Mouse (Mus musculus) embryonic facial prominence, embryonic 10.5 days (tissue): Measurements from ENCODE around the gene Vps45. TPM values are rescaled to one million over a fixed set of nuclear protein-coding genes. Genes with fewer than 3 reads are reported as not detected.
"Not testable (repeated sequence)": the region's sequence is repeated elsewhere in the genome, so short reads cannot be mapped to it uniquely, and the experiment has no call there.

Experiments
- DNase-seq: peaks from one replicate; pipeline ENCODE4 v3.0.0-alpha.2; 2017; ENCODE audit warnings: low spot score
- H3K27ac ChIP-seq: fragments of 300-500 bp; sonication (generic); replicated peaks from 2 replicates; pipeline ENCODE4 v1.5.1; 2016; ENCODE audit warnings: mild to moderate bottlenecking
- H3K27me3 ChIP-seq: fragments of 300-500 bp; sonication (generic); replicated peaks from 2 replicates; pipeline ENCODE4 v1.6.1; 2016; ENCODE audit warnings: low read depth, mild to moderate bottlenecking; ENCODE audit not compliant: poor library complexity, severe bottlenecking
- H3K36me3 ChIP-seq: fragments of 300-500 bp; sonication (generic); replicated peaks from 2 replicates; pipeline ENCODE4 v1.6.1; 2016; ENCODE audit warnings: mild to moderate bottlenecking, moderate library complexity
- H3K4me1 ChIP-seq: fragments of 300-500 bp; sonication (generic); 2 replicates; pipeline ENCODE4 v1.6.1; 2016
- H3K4me3 ChIP-seq: fragments of 300-500 bp; sonication (generic); 2 replicates; pipeline ENCODE4 v1.5.1; 2016; ENCODE audit warnings: mild to moderate bottlenecking, moderate library complexity
- H3K9me3 ChIP-seq: fragments of 300-500 bp; sonication (generic); 2 replicates; pipeline ENCODE4 v1.6.1; 2016; ENCODE audit warnings: mild to moderate bottlenecking
- WGBS: fragments of 180-500 bp; shearing (Covaris S2); methylation state at CpG from one replicate; pipeline ENCODE4 v1.1.7; 2016; 5-methylcytosine and 5-hydroxymethylcytosine counted together
- polyA plus RNA-seq: library from polyadenylated mRNA; unstranded; fragments of >200 nt; fragmentation: Nextera tagmentation; extraction: Ambion mirVana; gene quantifications from 2 replicates; pipeline ENCODE4 v1.2.1, GENCODE M21; 2016

Vps45 gene
- polyA plus RNA-seq, 1 experiment from 2014 or later = 26.5 TPM

GRCm38 (mm10) chr3:96050779-96051178, 7.5 kb downstream of the Vps45 start:
- 73% methylated on average over 7 of the region's 7 CpGs for WGBS
- H3K4me3 ChIP-seq = no peak overlapping the region
- DNase-seq = no peak
- H3K27ac ChIP-seq = no peak overlapping the region
- H3K27me3 ChIP-seq = no peaks in the 10 kb centered on the region
- H3K36me3 ChIP-seq = peaks cover 24% of the 10 kb centered on the region
- H3K9me3 ChIP-seq = no peaks in the 10 kb centered on the region
- H3K4me1 ChIP-seq = no peaks in the 10 kb centered on the region

DNA sequence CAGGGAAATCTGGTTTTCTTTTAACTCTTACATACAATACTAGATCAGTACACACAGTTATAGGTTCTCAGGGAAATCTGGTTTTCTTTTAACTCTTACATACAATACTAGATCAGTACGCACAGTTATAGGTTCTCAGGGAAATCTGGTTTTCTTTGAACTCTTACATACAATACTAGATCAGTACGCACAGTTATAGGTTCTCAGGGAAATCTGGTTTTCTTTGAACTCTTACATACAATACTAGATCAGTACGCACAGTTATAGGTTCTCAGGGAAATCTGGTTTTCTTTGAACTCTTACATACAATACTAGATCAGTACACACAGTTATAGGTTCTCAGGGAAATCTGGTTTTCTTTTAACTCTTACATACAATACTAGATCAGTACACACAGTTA, 13.7 kb downstream of the Vps45 start:
- H3K4me1 ChIP-seq, H3K27me3 ChIP-seq, H3K4me3 ChIP-seq, DNase-seq, H3K9me3 ChIP-seq, H3K27ac ChIP-seq: not testable (repeated sequence)
- WGBS = 88% methylated on average over 3 of the region's 3 CpGs
- H3K36me3 ChIP-seq = peaks cover 15% of the 10 kb centered on the region

- no peak for DNase-seq
- H3K36me3 ChIP-seq = peaks cover 15% of the 10 kb centered on the region
- 81% methylated on average over 1 of the region's 1 CpGs for WGBS
These were observed 15.2 kb downstream of the Vps45 start for GRCm38 (mm10) chr3:96043104-96043503.

DNA sequence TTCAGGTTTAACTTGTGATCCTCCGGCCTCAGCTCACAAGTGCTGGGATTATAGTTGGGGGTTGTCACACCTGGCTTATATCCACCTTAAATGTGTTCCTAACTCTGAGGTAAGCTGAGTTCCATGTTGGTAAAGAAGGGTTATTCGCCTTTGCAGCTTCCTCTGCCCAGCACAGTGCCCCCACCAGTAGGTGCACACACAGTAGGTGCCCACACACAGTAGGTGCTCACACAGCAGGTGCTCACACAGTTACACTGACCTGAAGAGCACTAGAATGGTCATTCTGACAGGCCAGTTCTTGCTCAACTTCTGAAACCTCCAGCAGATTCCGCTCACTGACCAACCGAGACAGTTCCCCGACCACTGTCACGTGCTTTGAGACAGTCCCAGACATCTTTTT, 17.2 kb downstream of the Vps45 start:
- DNase-seq = no peak
- Histone ChIP-seq H3K4me1 (no peaks in the 10 kb centered on the region), H3K4me3 (no peak overlapping the region)

More at GRCm38 (mm10) chr3:96043104-96043503, 15.2 kb downstream of the Vps45 start:
- H3K4me3 ChIP-seq = no peak overlapping the region
- H3K27me3 ChIP-seq = no peaks in the 10 kb centered on the region
- no peak overlapping the region for H3K27ac ChIP-seq
- no peaks in the 10 kb centered on the region for H3K9me3 ChIP-seq
- no peaks in the 10 kb centered on the region for H3K4me1 ChIP-seq

DNA sequence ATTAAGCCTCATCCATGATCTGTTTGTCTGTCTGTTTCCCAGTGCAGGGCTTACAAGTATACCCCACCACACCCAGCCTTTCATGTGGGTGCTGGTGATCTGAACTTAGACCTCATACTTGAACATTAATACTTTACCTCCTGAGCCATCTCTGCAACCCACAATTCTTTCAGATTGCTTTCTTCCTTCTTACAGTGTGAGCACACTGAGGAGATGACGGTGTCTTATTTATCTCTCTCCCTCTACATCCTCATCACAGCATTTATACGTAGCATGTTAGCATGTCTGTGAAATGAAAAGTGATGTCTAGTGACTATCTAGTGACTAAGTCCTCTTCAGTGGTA, 17.6 kb downstream of the Vps45 start:
- Histone ChIP-seq H3K27me3 (no peaks in the 10 kb centered on the region), H3K4me1 (no peaks in the 10 kb centered on the region), H3K36me3 (peaks cover 6% of the 10 kb centered on the region), H3K9me3 (no peaks in the 10 kb centered on the region), H3K27ac (no peak overlapping the region), H3K4me3 (no peak overlapping the region)
- 96% methylated on average over 2 of the region's 2 CpGs for WGBS
- DNase-seq = no peak

More for the DNA sequence above, 17.2 kb downstream of the Vps45 start:
- WGBS = 94% methylated on average over 6 of the region's 6 CpGs
- Histone ChIP-seq H3K27ac (no peak overlapping the region), H3K36me3 (peaks cover 9% of the 10 kb centered on the region), H3K27me3 (no peaks in the 10 kb centered on the region), H3K9me3 (no peaks in the 10 kb centered on the region)

DNA sequence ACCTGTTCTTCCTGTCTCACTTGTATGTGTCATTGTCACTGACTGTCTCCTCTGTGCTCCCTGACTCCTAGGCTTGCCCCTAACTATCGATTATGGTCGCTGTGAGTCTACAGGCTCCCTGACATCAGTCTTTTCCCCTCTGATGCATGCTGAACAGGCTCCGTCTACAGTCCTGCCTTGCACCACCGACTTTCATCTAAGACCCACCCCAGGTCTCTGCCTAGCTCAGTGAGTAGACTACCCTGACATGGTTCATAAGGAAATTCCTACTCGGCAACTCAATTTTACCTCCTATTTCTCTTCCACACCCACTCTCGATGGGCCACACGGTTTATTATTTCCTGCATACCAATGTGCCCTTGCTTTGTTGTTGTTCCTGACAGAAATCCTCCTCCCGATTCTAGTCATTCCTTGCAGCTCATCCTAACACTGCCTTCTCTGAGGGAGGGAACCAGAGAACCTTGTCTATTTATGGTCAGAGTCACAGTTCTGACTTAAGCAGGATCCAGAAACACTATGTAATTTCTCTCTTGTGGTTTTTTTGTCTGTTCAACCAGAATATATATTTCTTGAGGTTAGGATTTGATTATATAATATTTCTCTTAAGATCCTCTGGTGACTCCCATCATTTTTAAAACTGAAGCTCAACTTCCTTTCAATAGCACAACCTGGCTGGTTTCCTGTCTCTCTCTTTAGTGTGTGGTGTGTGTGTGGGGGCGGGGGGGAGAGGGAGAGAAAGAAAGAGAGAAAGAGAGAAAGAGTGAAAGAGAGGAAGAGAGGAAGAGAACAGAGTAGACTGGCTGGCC, 18.2 kb downstream of the Vps45 start:
- H3K4me3 ChIP-seq = no peak overlapping the region
- no peaks in the 10 kb centered on the region for H3K9me3 ChIP-seq
- no peak for DNase-seq
- H3K27ac ChIP-seq = no peak overlapping the region
- no peaks in the 10 kb centered on the region for H3K27me3 ChIP-seq
- 79% methylated on average over 9 of the region's 9 CpGs for WGBS
- no peaks in the 10 kb centered on the region for H3K4me1 ChIP-seq
- peaks cover 4% of the 10 kb centered on the region; the same call in 1 of the 2 replicates for H3K36me3 ChIP-seq

DNA sequence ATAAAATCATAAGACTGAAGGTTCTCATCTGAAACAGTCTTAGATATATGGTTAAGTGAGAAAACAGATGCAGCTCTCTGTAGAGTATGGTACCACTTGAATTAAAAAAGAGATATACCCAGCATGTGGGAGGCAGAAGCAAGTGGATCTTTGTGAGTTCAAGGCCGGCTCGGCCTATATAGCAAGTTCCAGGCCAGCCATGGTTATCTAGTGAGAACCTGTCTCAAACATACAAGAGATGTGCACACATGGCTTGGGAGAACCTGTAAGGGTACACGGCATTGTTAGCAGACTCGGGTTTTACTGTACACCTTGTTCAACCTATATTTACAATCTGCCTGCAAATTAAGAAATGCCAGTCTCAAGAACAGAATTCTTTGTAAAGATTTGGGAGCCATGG, 19.4 kb downstream of the Vps45 start:
- Histone ChIP-seq H3K27me3 (no peaks in the 10 kb centered on the region), H3K4me3 (no peak overlapping the region), H3K36me3 (peaks cover 4% of the 10 kb centered on the region; the same call in 1 of the 2 replicates), H3K4me1 (no peaks in the 10 kb centered on the region), H3K27ac (no peak overlapping the region), H3K9me3 (no peaks in the 10 kb centered on the region)
- DNase-seq = no peak
- 94% methylated on average over 4 of the region's 4 CpGs for WGBS

DNA sequence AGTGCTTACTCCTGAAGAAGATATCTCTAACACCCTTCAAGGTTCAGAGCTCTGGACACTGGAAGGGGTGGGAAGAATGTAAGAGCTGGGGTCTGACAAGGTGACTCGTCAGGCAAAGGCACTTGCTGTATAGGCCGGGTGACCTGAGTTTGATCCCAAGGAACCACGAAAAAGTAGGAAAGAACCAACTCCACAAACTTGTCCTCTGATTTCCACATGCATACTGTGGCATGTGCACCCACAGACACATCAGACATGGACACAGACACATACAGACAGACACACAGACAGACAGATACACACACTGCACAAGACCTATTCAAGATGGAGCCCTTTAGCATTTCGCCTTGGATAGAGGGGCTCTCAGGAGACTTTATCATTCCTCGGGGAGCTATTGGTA, 20.1 kb downstream of the Vps45 start:
- DNase-seq = no peak
- Histone ChIP-seq H3K27me3 (no peaks in the 10 kb centered on the region), H3K9me3 (no peaks in the 10 kb centered on the region), H3K4me3 (no peak overlapping the region), H3K36me3 (peaks cover 4% of the 10 kb centered on the region; the same call in 1 of the 2 replicates), H3K4me1 (no peaks in the 10 kb centered on the region), H3K27ac (no peak overlapping the region)
- 89% methylated on average over 5 of the region's 5 CpGs for WGBS

DNA sequence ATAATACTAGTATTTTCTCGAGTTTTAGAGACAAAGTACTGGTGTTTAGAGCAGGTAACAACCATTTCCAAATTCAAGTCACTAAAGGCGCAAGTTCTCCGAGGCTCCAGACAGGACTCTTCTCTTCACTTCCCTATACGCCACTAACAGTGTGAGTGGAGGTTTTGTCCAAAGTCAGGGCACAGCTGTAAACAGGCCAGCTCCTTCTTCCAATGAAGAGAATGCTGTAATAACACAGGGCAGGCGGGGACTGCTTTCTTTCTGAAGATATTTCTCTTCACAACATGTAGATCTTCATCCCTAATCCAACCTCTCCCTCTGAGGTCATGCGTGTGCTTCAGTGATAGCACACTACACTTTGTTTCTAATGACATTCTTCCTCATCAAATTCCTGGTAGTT, 21.5 kb downstream of the Vps45 start:
- no peak for DNase-seq
- Histone ChIP-seq H3K27me3 (no peaks in the 10 kb centered on the region), H3K4me3 (no peak overlapping the region), H3K9me3 (no peaks in the 10 kb centered on the region), H3K4me1 (no peaks in the 10 kb centered on the region), H3K36me3 (peaks cover 7% of the 10 kb centered on the region; the same call in 1 of the 2 replicates), H3K27ac (no peak overlapping the region)
- 86% methylated on average over 6 of the region's 6 CpGs for WGBS

DNA sequence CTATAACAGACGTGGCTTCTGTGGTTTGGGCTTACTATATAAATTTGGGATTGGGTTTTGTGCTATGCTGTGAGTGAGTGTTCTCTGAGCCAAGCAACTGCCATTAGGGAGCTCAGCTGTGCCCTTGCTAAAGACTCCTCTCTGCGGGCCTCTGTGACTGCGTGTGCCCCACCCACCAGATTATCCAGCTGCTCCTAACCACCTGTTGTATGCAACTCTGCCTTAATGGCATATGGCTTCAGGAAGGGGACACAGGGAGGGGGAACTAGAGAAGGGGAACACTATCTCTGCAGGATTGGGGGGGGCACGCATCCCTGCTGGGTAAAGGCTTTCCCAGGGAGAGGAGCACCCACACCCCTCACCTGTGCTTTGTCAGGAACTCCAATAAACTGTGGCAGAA, 25.2 kb downstream of the Vps45 start:
- Histone ChIP-seq H3K27ac (no peak overlapping the region), H3K4me3 (no peak overlapping the region), H3K4me1 (no peaks in the 10 kb centered on the region), H3K27me3 (no peaks in the 10 kb centered on the region), H3K36me3 (peaks cover 8% of the 10 kb centered on the region; the same call in 1 of the 2 replicates), H3K9me3 (no peaks in the 10 kb centered on the region)
- no peak for DNase-seq
- 85% methylated on average over 4 of the region's 4 CpGs for WGBS

GRCm38 (mm10) chr3:96032652-96033017, 25.6 kb downstream of the Vps45 start:
- Histone ChIP-seq H3K27ac (no peak overlapping the region), H3K27me3 (no peaks in the 10 kb centered on the region), H3K4me1 (no peaks in the 10 kb centered on the region), H3K4me3 (no peak overlapping the region), H3K9me3 (no peaks in the 10 kb centered on the region), H3K36me3 (peaks cover 8% of the 10 kb centered on the region; the same call in 1 of the 2 replicates)
- 93% methylated on average over 6 of the region's 6 CpGs for WGBS
- DNase-seq = no peak

DNA sequence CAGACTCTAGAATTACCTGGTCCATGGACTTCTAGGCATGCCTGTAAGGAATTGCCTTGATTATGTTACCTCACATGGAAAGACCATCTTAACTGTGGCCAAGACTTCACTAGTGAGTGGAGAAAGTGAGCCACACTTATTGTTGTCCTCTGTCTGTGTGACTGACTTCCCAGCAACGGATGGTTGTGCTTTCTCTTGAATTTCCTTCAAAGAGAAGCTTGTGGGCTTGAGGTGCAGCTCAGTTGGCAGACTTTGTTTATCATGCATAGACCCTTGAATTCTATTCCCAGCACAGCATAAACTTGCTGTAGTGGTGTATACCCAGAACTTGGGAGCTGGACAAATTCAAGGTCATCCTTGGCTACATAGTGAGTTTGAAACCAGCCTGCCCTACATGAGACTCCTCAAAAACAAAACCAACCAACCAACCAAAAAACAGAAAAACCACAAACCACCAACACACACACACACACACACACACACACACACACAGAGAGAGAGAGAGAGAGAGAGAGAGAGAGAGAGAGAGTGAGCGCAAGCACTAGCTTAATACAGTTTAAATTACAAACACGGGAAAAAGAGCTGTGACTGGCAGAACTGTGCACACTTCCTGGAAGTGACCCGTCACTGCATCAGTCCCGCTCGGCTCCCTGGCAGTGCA, 26.1 kb downstream of the Vps45 start:
- DNase-seq = no peak

GRCm38 (mm10) chr3:96029766-96030165, 28.5 kb downstream of the Vps45 start:
- no peak for DNase-seq
- H3K9me3 ChIP-seq = no peaks in the 10 kb centered on the region
- WGBS = 93% methylated on average over 11 of the region's 11 CpGs

More for the DNA sequence above, 26.1 kb downstream of the Vps45 start:
- Histone ChIP-seq H3K4me3 (no peak overlapping the region), H3K36me3 (peaks cover 8% of the 10 kb centered on the region; the same call in 1 of the 2 replicates), H3K9me3 (no peaks in the 10 kb centered on the region), H3K27ac (no peak overlapping the region), H3K4me1 (no peaks in the 10 kb centered on the region), H3K27me3 (no peaks in the 10 kb centered on the region)
- WGBS = 80% methylated on average over 6 of the region's 6 CpGs

More at GRCm38 (mm10) chr3:96029766-96030165, 28.5 kb downstream of the Vps45 start:
- Histone ChIP-seq H3K27me3 (no peaks in the 10 kb centered on the region), H3K4me3 (no peak overlapping the region), H3K4me1 (no peaks in the 10 kb centered on the region), H3K27ac (no peak overlapping the region), H3K36me3 (peaks cover 4% of the 10 kb centered on the region; the same call in 1 of the 2 replicates)
